Mouse (Mus musculus) adrenal gland (tissue): ENCODE measurements around the gene Thbs4.

Experiments used
- intact Hi-C: fragments of 180-260 bp; cut with DNase I; formaldehyde crosslinking; loops from one replicate; pipeline ENCODE4 v1.15.1; 2025

Gene Thbs4

DNA sequence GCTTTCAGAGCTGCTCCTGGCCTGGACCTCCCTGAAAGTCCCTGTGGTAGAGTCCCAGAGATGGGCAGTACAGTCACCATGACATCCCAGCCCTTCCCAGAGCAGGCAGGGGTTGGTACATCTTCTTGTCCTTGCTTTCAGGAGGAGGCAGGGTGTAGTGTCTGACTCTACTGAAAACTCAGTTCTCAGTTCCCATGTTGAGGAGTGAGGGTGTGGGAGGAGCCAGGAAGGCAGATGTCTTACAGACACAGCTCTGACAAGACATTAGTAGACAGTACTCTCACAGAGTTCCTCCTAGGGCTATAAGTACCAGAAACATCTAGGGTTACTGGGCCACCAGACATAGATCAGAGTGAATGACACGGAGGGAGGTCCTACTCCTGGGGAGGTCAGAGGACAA is 32.3 kb downstream of the Thbs4 start:
- intact Hi-C loops: no loop called here

DNA sequence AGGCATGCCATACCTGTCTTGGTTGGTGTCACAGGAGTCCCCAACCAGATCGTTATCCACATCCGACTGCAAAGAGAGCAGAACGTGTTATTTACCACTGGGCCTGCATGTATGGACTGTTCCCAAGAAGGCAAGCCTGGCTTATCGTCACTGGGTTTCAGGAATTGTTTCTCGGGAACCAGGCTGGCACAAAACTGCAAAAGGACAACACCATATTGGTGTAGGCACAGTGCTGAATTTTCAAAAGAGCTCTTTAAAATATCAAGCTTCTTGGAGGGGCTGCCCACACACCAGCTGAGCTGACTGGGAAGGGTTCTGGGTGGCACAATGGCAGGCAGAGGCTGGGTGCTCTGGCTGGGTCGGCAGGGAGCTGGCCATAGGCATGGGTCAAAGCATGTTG is 34.1 kb downstream of the Thbs4 start:
- intact Hi-C loops: no loop called here

GRCm38 (mm10) chr13:92759096-92759495 is 35.5 kb downstream of the Thbs4 start:
- intact Hi-C loops: no loop called here

DNA sequence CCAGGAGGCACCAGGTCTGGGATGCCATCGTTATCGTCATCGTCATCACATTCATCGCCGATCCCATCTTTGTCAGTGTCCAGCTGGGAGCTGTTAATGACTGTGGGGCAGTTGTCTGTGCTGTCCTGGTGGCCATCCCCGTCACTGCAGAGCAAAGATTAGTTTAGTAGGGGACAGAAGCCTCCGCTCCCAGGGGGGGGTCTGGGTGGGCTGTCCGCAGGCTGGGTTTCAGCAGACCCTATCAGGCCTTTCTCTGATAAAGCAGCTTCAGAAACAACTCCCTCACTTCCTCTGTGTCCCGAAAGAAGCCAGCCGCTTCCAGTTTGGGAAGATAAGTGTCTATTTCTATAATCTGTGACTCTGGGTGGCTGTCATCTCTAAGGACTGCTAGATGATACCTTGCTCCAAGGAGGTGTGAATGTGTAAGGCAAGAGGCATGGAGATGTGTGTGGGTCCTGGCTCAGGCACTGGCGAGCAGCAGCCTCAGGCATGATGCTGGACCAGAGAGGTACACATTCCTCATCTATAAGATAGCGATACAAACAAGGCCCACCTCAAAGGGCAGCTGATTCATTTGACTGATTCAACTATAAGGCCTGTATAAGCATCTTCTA is 36.5 kb downstream of the Thbs4 start:
- intact Hi-C loops: no loop called here

GRCm38 (mm10) chr13:92755036-92755435 is 39.6 kb downstream of the Thbs4 start:
- intact Hi-C loops: no loop called here

GRCm38 (mm10) chr13:92753676-92754075 is 40.9 kb downstream of the Thbs4 start:
- intact Hi-C loops: loop anchor here (5.0 kb wide), 3 partner anchors 89 to 319 kb away; partner anchors contain the start of gene Mtx3

DNA sequence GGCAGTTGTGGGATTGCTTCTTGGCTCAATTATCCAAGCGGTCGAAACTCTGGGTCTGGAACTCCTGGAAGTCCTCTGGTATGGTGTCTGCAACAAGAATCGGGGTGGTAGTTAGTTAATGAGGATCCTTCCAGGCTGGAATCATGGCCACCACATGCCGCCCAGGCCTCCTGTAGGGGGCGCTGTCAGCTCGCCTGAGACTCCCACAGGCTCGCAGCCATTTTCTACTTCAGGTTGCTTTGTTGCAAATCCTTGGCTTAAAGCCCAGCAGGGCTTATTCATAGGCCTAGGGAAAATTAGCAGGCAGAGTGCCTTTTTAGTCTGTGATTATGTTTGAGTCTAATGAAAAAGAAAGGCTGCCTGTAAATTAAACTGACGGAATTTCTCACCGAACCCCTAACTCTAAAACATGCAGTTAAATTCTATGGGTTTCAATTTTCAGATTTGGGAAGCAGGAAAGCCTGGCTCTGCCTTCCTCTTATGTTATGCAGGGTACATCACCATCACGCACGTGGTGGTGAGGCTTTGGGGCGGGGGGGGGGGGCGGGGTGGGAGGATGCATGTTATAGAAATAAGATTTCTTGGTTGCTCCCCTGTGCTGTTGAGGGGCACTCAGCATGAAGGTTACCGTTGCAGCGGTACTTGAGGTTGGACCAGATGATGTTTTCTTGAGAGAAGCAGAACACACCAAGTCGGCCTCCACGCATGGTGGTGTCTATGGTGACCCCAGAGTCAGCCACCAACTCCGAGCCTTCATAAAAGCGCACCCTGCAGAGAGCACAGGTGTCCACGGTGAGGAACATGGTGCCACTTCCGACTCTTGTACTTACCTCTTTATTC is 42.7 kb downstream of the Thbs4 start:
- intact Hi-C loops: loop anchor here (2.0 to 5.0 kb wide), 4 partner anchors 90 to 491 kb away; partner anchors contain the start of gene Mtx3

GRCm38 (mm10) chr13:92750976-92751518 is 43.6 kb downstream of the Thbs4 start:
- intact Hi-C loops: loop anchor here (2.0 to 5.0 kb wide), 4 partner anchors 91 to 492 kb away; partner anchors contain the start of gene Mtx3

- intact Hi-C loops: no loop called here
Measured at GRCm38 (mm10) chr13:92743337-92743736, 51.3 kb downstream of the Thbs4 start.

GRCm38 (mm10) chr13:92742886-92743285 is 51.7 kb downstream of the Thbs4 start:
- intact Hi-C loops: no loop called here

DNA sequence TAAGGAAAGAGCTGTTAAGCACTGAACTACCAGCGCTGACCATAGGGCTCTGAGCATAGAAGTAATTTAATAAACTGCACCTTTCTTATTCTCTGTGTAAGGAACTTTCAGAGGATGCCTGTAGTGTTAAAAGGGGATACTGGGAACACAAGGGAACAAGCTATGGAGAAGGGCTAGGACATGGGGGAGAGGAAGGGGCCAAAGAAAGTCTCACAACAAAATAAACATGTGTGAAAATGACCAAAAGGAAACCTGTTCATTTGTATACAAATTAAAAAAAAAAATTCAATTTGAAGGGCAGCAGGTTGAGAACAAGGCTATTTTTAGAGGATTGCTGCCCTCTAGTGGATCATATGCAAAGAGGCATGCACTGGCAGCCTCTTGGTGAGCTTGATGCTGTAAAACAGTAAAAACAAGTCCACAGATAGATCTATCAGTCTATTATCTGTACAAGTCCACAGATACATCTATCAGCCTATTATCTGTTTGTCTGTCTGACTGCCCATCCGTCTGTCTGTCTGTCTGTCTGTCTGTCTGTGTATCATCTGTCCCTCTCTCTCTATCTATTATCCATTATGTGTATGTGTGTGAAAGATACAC is 53.8 kb downstream of the Thbs4 start:
- intact Hi-C loops: loop anchor here (2.0 kb wide), 1 partner anchor 160 kb away; no protein-coding TSS in a partner anchor

DNA sequence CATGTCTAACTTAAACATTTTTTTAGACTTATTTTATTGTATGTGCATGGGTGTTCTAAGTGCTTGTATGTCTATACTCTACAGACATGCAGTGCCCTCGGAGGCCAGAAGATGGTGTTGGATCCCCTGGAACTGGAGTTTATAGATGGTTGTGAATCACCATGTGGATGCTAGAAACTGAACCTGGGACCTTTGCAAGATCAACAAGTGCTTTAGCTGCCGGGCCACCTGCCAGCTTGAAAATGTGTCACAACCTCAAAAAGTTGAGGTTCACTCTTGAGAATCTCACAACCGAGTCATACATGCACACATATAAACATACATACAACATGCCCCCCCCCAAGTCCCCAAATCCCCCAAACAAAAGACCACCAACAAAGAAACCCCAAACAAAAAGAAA is 54.8 kb downstream of the Thbs4 start:
- intact Hi-C loops: loop anchor here (2.0 kb wide), 1 partner anchor 159 kb away; no protein-coding TSS in a partner anchor

GRCm38 (mm10) chr13:92738821-92739220 is 55.8 kb downstream of the Thbs4 start:
- intact Hi-C loops: no loop called here

GRCm38 (mm10) chr13:92736516-92737300 is 57.9 kb downstream of the Thbs4 start:
- intact Hi-C loops: no loop called here

- intact Hi-C loops: no loop called here
Measured at GRCm38 (mm10) chr13:92735693-92736092, 58.9 kb downstream of the Thbs4 start.

- intact Hi-C loops: loop anchor here (5.0 kb wide), 1 partner anchor 101 kb away; no protein-coding TSS in a partner anchor
Measured at GRCm38 (mm10) chr13:92733741-92734140, 60.9 kb downstream of the Thbs4 start.

GRCm38 (mm10) chr13:92733252-92733651 is 61.4 kb downstream of the Thbs4 start:
- intact Hi-C loops: loop anchor here (5.0 kb wide), 1 partner anchor 101 kb away; no protein-coding TSS in a partner anchor

GRCm38 (mm10) chr13:92732836-92733235 is 61.8 kb downstream of the Thbs4 start:
- intact Hi-C loops: loop anchor here (5.0 kb wide), 1 partner anchor 101 kb away; no protein-coding TSS in a partner anchor

DNA sequence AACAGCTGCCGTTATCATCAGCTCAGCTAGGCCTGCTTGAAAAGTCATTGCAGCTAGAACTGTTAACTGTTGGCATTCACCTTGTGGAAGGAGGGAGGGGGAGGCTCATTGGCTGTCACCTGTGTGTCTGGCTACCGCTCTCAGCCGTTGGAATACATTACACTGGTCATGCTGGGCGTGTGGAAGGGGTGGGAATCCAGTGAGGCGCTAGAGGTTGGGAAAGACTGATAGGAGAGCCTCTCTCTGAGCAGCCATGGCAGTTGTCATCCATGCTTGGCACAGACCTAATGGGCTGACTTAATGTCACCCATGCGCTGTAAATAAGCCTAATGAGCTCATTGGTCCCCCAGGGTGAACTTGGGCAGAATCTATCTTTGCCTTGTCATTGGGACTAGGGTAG is 62.8 kb downstream of the Thbs4 start:
- intact Hi-C loops: loop anchor here (5.0 kb wide), 1 partner anchor 100 kb away; no protein-coding TSS in a partner anchor

DNA sequence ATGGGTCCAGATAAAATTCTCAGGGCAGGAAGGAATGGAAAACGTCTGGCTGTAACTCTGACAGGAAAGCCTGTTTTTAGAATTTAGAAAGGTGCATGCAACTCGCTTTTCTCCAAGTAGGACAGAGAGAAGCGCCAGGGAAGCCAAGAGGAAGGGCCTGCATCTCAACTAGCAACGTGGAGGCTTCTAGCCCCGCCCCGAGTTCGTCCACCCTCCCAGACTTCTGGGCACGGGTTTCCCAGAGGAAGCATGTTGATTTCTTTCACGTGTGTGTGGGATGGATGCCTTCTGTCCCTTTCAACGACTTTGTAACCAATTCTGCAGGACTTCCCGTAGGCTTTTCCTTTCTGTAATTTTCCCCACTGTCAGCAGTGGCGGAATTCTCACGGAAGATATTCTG is 64.8 kb downstream of the Thbs4 start:
- intact Hi-C loops: loop anchor here (5.0 kb wide), 1 partner anchor 98 kb away; no protein-coding TSS in a partner anchor
